Mouse (Mus musculus) ovary, adult 10 weeks (tissue): ENCODE data around the gene Cacna2d4. TPM values are rescaled to one million over a fixed set of nuclear protein-coding genes. Genes with fewer than 3 reads are reported as not detected.

Source experiments
- polyA plus RNA-seq: library from polyadenylated mRNA; stranded (reverse); fragments of 350-450 nt; fragmentation: Illumina TruSeq; extraction: RNeasy Lipid Tissue Mini Kit (QIAGEN cat#74804); gene quantifications from one replicate; pipeline ENCODE4 v1.2.3, GENCODE M21; 2014

The Cacna2d4 gene
- not detected for polyA plus RNA-seq

DNA sequence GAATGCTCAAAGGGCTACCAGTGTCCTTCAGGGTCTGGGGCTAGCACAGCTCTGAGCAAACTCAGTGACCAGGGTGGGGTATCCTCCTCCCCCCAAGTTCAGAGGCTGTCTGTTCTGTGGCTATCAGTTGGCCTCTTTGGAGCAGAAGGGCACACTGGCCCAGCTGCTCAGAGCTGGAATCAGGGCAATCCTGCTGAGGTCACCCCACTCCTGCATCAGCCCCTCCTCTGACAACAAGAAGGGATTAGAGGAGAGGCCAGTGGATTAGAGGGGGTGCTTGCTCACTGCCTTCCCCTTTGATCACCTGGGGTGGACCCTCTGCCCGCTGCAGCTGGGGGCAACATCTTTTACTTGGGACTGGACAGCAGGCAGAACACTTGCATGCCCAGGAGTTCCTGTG, at the start of gene Cacna2d4:
Gene Cacna2d4, plus strand, starts transcription at position 286 of the 400 bp plus-strand sequence.

DNA sequence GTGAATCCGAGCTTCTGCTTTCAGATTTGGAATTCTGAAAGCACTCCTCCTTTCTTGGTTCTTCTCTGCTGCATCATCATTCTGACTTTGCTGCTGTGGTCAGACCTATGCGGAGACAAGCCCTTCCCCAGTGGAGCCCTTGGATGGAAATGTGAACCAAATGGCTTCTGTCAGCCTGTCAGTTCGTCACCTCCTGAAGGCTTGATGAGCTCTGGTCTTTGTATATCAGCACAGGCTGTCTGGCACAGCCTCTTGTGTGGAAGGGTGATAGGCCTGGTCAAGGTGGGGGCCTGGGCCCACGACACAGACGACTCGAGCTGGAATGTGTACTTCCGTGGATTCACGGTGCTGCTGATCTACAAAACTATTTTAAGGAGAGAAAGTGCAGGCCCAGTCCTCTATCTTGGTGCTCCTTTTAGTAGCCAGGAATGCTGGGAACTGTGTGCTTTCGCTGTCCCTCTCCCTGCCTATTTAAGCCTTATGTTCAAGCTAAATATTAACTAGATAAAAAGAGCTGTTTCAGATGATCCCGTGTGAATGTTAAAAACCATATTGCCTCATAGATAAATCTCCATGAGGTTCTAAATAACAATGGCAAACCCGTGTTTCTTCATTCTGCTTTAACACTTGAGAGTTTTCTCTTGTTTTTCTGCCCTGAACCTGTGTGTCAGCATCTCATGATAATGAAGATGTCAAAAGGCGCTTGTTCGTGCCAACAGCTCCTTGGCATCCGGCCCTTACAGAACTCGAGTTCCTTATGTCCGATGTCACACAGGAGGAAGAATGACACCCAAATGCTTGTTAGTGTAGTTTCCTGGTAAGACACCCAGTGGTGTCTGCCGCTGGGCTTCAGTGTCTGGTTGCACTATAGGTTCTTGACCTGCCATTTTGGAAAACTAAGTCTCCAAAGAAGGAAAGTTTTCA, 39.7 kb upstream of the Cacna2d4 start, which contains the start of gene Cacna1c:
Gene Cacna1c, minus strand, starts transcription at position 37 of the 924 bp plus-strand sequence.

DNA sequence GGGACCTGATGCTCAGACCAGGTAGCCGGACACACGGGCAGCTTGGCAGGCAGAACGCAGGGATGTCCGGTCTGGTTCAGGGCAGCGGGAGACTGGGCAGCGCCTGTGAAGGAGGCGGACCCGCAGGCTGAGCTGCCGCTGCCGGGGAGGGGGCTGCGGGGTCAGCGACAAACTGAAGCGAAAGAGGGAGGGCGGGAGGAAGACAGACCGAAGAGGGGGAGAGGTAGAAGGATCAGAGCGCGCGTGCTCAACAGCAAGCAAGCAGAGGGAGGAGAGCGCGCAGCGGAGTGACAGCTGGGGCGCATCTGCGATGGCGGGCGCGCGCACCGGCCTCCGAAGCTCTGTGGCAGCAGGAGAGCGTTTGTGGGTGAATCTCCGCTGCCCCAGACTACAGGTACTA, 94.2 kb downstream of the Cacna2d4 start, which contains the start of gene Lrtm2:
Gene Lrtm2, minus strand, starts transcription at position 261 of the 400 bp plus-strand sequence.

Other genes with a start within 250 kb of the Cacna2d4 start
- gene Dcp1b, start 61.3 kb upstream of the Cacna2d4 start, polyA plus RNA-seq, result 6.4 TPM
- gene Cacna1c, start 40.1 kb upstream of the Cacna2d4 start, polyA plus RNA-seq, result 6.9 TPM
- gene Lrtm2, start 94.2 kb downstream of the Cacna2d4 start, polyA plus RNA-seq, result 0.17 TPM
- 67.5 TPM for gene Adipor2, start 181.2 kb downstream of the Cacna2d4 start, polyA plus RNA-seq
- 39.3 TPM for gene Fbxl14, start 243.1 kb downstream of the Cacna2d4 start, polyA plus RNA-seq